ENCODE assay signal across 15 mouse cellular contexts in the genomic region with DNA sequence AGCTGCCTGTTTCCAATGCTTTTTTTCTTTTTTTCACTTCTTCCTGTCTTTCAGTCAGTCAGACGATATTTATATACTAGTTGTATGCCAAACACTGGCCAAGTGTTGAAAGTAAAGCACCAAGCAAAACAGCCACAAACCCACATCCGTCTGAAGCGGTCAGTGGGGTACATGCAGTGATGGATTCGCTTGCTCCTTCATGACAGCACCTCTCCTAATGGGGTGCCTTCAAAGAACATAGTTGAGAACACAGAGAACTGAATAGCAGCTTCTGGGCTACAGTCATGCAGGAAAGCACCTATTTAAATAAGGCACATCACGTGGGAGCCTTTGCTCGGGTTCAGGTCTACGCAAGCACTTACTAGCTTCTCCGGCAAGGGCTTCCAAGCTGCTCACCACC.
"Had no signal": no experiment of that assay in that cellular context is flagged by ENCODE, and none has a peak within 500 bp of the region (broad histone marks: within the 10 kb centered on the region; RNA-seq: fewer than 3 reads in every experiment).

No protein-coding gene starts in this region.

- H3K9ac ChIP-seq: kidney, embryonic 15.5 days; limb, embryonic 12.5 days; liver, embryonic 14.5 days; neural tube, embryonic 15.5 days had no signal

- H3K9me3 ChIP-seq: kidney, embryonic 15.5 days; limb, embryonic 12.5 days; neural tube, embryonic 15.5 days had no signal

- H3K4me3 ChIP-seq: kidney, embryonic 15.5 days; limb, embryonic 12.5 days; neural tube, embryonic 15.5 days had no signal

- H3K4me1 ChIP-seq: kidney, embryonic 15.5 days; neural tube, embryonic 15.5 days had no signal

- H3K36me3 ChIP-seq: kidney, embryonic 15.5 days; limb, embryonic 12.5 days; neural tube, embryonic 15.5 days had no signal

- H3K4me2 ChIP-seq: kidney, embryonic 15.5 days; limb, embryonic 12.5 days; neural tube, embryonic 15.5 days had no signal

- DNase-seq: kidney, adult 2 months; kidney, postnatal 25 days; layer of hippocampus, adult 9-11 months; layer of hippocampus, postnatal 36 days; liver; lung, adult 18-20 months; midbrain, embryonic 14.5 days; right cerebral cortex, postnatal 4 days; spleen, adult 18-20 months; thymus, adult 18-20 months; thymus, postnatal 25 days had no signal

- H3K27ac ChIP-seq: kidney, embryonic 15.5 days; limb, embryonic 12.5 days; liver, embryonic 14.5 days; neural tube, embryonic 15.5 days had no signal

- H3K27me3 ChIP-seq: kidney, embryonic 15.5 days; limb, embryonic 12.5 days; neural tube, embryonic 15.5 days had no signal
